Mouse (Mus musculus): ENCODE measurements around the gene Mcm9. TPM values are rescaled to one million over a fixed set of nuclear protein-coding genes. Genes with fewer than 3 reads are reported as not detected.

Mcm9 gene
- polyA plus RNA-seq, 1 experiment from 2014 or later = 17.1 TPM

Other genes with a start within 250 kb of the Mcm9 start
- gene Asf1a, start 33.7 kb downstream of the Mcm9 start, polyA plus RNA-seq (2016; fragmentation: Nextera tagmentation; extraction: Ambion mirVana) = 164 and 166 TPM in 2 replicates
- gene Fam184a, start 120.7 kb upstream of the Mcm9 start, polyA plus RNA-seq (2016; fragmentation: Nextera tagmentation; extraction: Ambion mirVana) = 8.3 and 9.0 TPM in 2 replicates

All from midbrain, embryonic 12.5 days (tissue).